ENCODE assay signal across 26 mouse cellular contexts in the genomic region with DNA sequence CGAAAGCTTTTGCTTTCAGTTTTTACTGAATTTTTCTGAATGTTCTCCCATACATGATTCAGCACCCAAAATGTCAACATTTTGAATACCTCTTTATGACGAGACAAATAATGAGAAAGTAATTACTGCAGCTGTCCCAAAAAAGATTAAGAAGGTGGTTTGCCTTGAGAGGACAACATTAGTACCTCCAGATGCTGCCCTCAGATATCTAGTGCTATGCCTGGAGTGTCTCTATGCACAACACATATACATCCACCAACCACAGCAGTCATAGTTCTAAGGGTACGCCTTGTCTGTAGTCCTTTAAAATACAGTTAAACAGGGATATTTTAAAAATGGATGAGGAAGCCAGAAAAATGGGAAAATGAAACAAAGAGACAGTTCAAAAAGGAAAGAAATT.
"Had no signal": no experiment of that assay in that cellular context is flagged by ENCODE, and none has a peak within 500 bp of the region (broad histone marks: within the 10 kb centered on the region; RNA-seq: fewer than 3 reads in every experiment).

No protein-coding gene starts in this region.

- H3K4me2 ChIP-seq: heart, embryonic 12.5 days; hindbrain, embryonic 12.5 days; hindbrain, embryonic 14.5 days; intestine, embryonic 15.5 days; limb, embryonic 12.5 days; liver, embryonic 11.5 days; liver, embryonic 13.5 days had no signal

- DNase-seq: gastrocnemius, adult 2 months; gastrocnemius, postnatal 10 days; gastrocnemius, postnatal 25 days; heart, adult 2 months; heart, postnatal 10 days; heart, postnatal 4 days; kidney, adult 18-20 months; kidney, adult 8-10 months; kidney, postnatal 10 days; kidney, postnatal 25 days; kidney, postnatal 4 days; liver; liver, embryonic 13.5 days had no signal

- ATAC-seq: hindbrain, embryonic 16.5 days; inflammation-experienced regulatory T-cells, adult 6 months; intestine, embryonic 15.5 days; intestine, postnatal 0 days had no signal

- H3K9me3 ChIP-seq: heart, embryonic 12.5 days; hindbrain, embryonic 10.5 days; hindbrain, embryonic 12.5 days; intestine, embryonic 15.5 days; limb, embryonic 10.5 days; limb, embryonic 12.5 days; liver, embryonic 13.5 days had no signal

- H3K9ac ChIP-seq: heart, embryonic 12.5 days; hindbrain, embryonic 12.5 days; hindbrain, embryonic 14.5 days; intestine, embryonic 15.5 days; limb, embryonic 12.5 days; liver, embryonic 13.5 days had no signal

- H3K4me1 ChIP-seq: heart, embryonic 12.5 days; hindbrain, embryonic 12.5 days; intestine, embryonic 15.5 days; limb, embryonic 10.5 days; limb, embryonic 12.5 days had no signal

- H3K36me3 ChIP-seq: heart, embryonic 12.5 days; hindbrain, embryonic 10.5 days; hindbrain, embryonic 12.5 days; intestine, embryonic 15.5 days; limb, embryonic 10.5 days; limb, embryonic 12.5 days; liver, embryonic 13.5 days had no signal

- H3K27ac ChIP-seq: gastrocnemius, adult 2 months; heart, adult 2 months; hindbrain, embryonic 10.5 days; hindbrain, embryonic 12.5 days; hindbrain, embryonic 14.5 days; intestine, embryonic 15.5 days; layer of hippocampus, adult 2 months; left cerebral cortex, adult 2 months; limb, embryonic 10.5 days; limb, embryonic 12.5 days; liver, embryonic 13.5 days had no signal

- H3K27me3 ChIP-seq: heart, embryonic 12.5 days; hindbrain, embryonic 12.5 days; intestine, embryonic 15.5 days; limb, embryonic 12.5 days; liver, embryonic 13.5 days had no signal

- H3K4me3 ChIP-seq: gastrocnemius, adult 2 months; heart, adult 2 months; heart, embryonic 12.5 days; hindbrain, embryonic 10.5 days; hindbrain, embryonic 12.5 days; intestine, embryonic 15.5 days; layer of hippocampus, adult 2 months; left cerebral cortex, adult 2 months; limb, embryonic 10.5 days; limb, embryonic 12.5 days; liver, embryonic 13.5 days had no signal
